ENCODE assay signal across 9 mouse cellular contexts in the genomic region with DNA sequence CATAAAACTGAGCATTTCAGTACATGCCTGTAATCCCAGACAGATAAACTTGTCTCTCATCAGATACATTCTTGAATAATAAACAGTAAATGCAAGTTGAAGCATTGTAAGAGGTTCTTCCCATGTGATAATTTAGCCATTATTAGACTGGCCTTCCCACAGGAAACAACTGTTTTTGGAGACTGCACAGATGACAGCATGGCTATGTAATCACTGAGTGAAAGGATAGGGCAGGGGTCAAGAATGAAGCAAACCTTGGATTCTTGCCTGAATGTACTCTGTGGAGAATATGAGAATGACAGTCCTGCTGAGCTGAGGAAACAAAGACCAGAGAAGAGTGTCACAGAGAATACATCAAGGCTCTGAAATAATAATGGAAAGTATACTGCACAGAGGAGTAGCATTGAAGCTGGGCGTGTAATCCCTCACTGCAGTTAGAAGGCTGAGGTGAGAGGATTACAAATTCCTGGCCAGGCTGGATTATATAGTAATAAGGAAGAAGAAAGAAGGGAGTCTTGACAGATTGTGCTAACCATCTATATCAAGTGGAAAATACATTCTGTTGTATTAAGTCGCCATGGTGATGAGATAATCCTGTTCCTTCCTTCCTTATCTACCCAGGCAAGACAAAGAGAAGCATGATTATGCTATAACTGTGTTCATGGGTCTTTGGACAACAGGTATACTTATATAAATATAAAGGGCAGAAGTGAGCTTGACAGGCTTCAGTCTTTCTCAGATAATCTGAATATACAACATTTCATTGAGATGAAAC.
DNase-seq lines count a peak whose midpoint lies in the region; ATAC-seq and TF ChIP-seq lines count a peak whose summit lies in the region.
"Had no signal": no experiment of that assay in that cellular context is flagged by ENCODE, and none has a peak within 500 bp of the region (broad histone marks: within the 10 kb centered on the region; RNA-seq: fewer than 3 reads in every experiment).

No protein-coding gene starts in this region.

- no peak for TF ChIP-seq POLR2A in myocyte (IDR thresholded peaks at IDR 0.05; ENCODE audit: insufficient read length, low read depth)

- no peak overlapping the region for H3ac ChIP-seq in myocyte (ENCODE audit: control insufficient read depth, insufficient read length)

- ATAC-seq in midbrain, embryonic 13.5 days, result no peak
- ATAC-seq in midbrain, embryonic 11.5 days (ENCODE audit: low FRiP score), result no peak

- H3K79me2 ChIP-seq in myocyte (ENCODE audit: control insufficient read depth, insufficient read depth), result no peaks in the 10 kb centered on the region

- H3K9me3 ChIP-seq in midbrain, embryonic 13.5 days, result no peaks in the 10 kb centered on the region
- no peaks in the 10 kb centered on the region for H3K9me3 ChIP-seq in midbrain, embryonic 11.5 days (ENCODE audit: control insufficient read depth, low read length)

- no peak overlapping the region for H3K4me2 ChIP-seq in midbrain, embryonic 13.5 days (replicated peaks)
- H3K4me2 ChIP-seq in midbrain, embryonic 11.5 days, result no peak overlapping the region
- peak overlapping the region; percentile 39 for H3K4me2 ChIP-seq in myocyte (ENCODE audit: low read depth)

- peak; percentile 54 for DNase-seq in embryo, embryonic 10 days (ENCODE audit: low spot score)
- DNase-seq in embryo, embryonic 9.5 days (ENCODE audit: extremely low spot score), result no peak
- DNase-seq in midbrain, embryonic 11.5 days (ENCODE audit: low spot score, missing footprints), result no peak
- DNase-seq in heart, postnatal 36 days, result peak; percentile 4 to 30
- no peak for DNase-seq in spleen, adult 12 weeks (ENCODE audit: low spot score)
- DNase-seq in left cerebral cortex, postnatal 10 days (ENCODE audit: extremely low spot score in 1 of 2, low spot score in 2 of 2), result no peak

- H3K27ac ChIP-seq in midbrain, embryonic 13.5 days, result peak overlapping the region; percentile 37
- H3K27ac ChIP-seq in midbrain, embryonic 11.5 days (ENCODE audit: low read depth, low read length), result no peak overlapping the region

- no peak overlapping the region for H3K9ac ChIP-seq in midbrain, embryonic 13.5 days (replicated peaks)
- H3K9ac ChIP-seq in midbrain, embryonic 11.5 days (ENCODE audit: low read length), result no peak overlapping the region

- H3K4me3 ChIP-seq in midbrain, embryonic 13.5 days (replicated peaks), result no peak overlapping the region
- H3K4me3 ChIP-seq in midbrain, embryonic 11.5 days (ENCODE audit: low read depth, low read length), result no peak overlapping the region
- no peak overlapping the region for H3K4me3 ChIP-seq in myocyte
- H3K4me3 ChIP-seq: erythroblast, embryonic 14.5 days had no signal

- no peaks in the 10 kb centered on the region for H3K36me3 ChIP-seq in midbrain, embryonic 13.5 days
- H3K36me3 ChIP-seq in midbrain, embryonic 11.5 days (ENCODE audit: control insufficient read depth, insufficient read depth, low read length), result no peaks in the 10 kb centered on the region
- no peaks in the 10 kb centered on the region for H3K36me3 ChIP-seq in myocyte (ENCODE audit: control insufficient read depth, insufficient read depth)

- H3K27me3 ChIP-seq in midbrain, embryonic 13.5 days, result no peaks in the 10 kb centered on the region
- no peaks in the 10 kb centered on the region for H3K27me3 ChIP-seq in midbrain, embryonic 11.5 days (ENCODE audit: control insufficient read depth, insufficient read depth, low read length)
- no peaks in the 10 kb centered on the region for H3K27me3 ChIP-seq in myocyte (ENCODE audit: control insufficient read depth, insufficient read depth, insufficient read length)

- peaks cover 7% of the 10 kb centered on the region for H3K4me1 ChIP-seq in midbrain, embryonic 13.5 days (replicated peaks)
- H3K4me1 ChIP-seq in midbrain, embryonic 11.5 days (ENCODE audit: control insufficient read depth, insufficient read depth, low read length), result peaks cover 2% of the 10 kb centered on the region; the same call in 1 of the 2 replicates

- intact Hi-C loops in heart, postnatal 36 days (cut with DNase I), result no loop called here
- intact Hi-C loops in left cerebral cortex, postnatal 10 days (cut with DNase I), result no loop called here

- WGBS in midbrain, embryonic 13.5 days, result 38% methylated on average over 2 of the region's 2 CpGs
- WGBS in midbrain, embryonic 11.5 days, result 52% methylated on average over 2 of the region's 2 CpGs

TF ChIP-seq in myocyte, 11 proteins besides CTCF, POLR2A, EP300 and RAD21:
- no peak for TF ChIP-seq MYOG (IDR thresholded peaks at IDR 0.05; ENCODE audit: control insufficient read depth in 1 of 3, insufficient read depth in 1 of 3, insufficient read length in 2 of 3, low read depth in 2 of 3)
- peak; percentile 2 to 17 (median 8) for TF ChIP-seq MYOD1 (IDR thresholded peaks at IDR 0.05; ENCODE audit: control insufficient read depth in 1 of 3, insufficient read length in 2 of 3, low read depth in 2 of 3)
- no peak for TF ChIP-seq MAX (IDR thresholded peaks at IDR 0.05; ENCODE audit: low read depth)

Comparison
In these comparisons a context has a peak if more than half of its experiments do, and no peak if none do; other contexts are left out.
1. DNase-seq: peak in embryo, embryonic 10 days (single experiment) and heart, postnatal 36 days (2 of 2); none in embryo, embryonic 9.5 days (single experiment), midbrain, embryonic 11.5 days (single experiment), spleen, adult 12 weeks (single experiment) and left cerebral cortex, postnatal 10 days (0 of 2).